Mouse (Mus musculus) layer of hippocampus, adult 8-10 months (tissue): ENCODE data around the gene Fstl5. TPM values are rescaled to one million over a fixed set of nuclear protein-coding genes. Genes with fewer than 3 reads are reported as not detected.
"Not testable (repeated sequence)": the region's sequence is repeated elsewhere in the genome, so short reads cannot be mapped to it uniquely, and the experiment has no call there.

Source experiments
- DNase-seq, 2 experiments: peaks; one replicate each; pipeline ENCODE4 v3.0.0; 2022; ENCODE audit warnings: low spot score in 2 of 2
- total RNA-seq, 4 experiments: library from RNA; stranded (reverse); gene quantifications; 2 replicates each; pipeline ENCODE4 v1.2.4; 2022

Fstl5 gene
- total RNA-seq, 4 experiments from 2014 or later: 17.3 to 22.5 (median 19.4) TPM

DNA sequence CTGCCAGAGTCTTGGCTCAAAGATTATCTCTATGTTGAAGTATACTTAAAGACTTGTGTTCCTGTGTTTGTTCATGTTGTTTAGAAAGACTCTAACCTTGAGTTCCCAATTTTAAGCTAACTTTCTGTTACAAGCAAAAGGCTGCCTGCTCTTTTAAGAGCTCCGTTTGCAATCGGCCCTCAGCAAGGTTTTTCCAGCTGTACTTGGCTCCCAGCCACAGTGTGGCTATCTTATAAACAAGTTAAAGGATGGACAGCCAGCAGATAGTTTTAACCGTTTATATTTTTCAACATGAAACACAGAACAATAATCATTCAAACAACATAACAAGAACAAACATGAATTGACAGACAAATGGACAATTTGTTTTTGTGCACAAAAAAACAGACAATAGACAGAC is 433.8 kb downstream of the Fstl5 start:
- DNase-seq: not testable (repeated sequence)

DNA sequence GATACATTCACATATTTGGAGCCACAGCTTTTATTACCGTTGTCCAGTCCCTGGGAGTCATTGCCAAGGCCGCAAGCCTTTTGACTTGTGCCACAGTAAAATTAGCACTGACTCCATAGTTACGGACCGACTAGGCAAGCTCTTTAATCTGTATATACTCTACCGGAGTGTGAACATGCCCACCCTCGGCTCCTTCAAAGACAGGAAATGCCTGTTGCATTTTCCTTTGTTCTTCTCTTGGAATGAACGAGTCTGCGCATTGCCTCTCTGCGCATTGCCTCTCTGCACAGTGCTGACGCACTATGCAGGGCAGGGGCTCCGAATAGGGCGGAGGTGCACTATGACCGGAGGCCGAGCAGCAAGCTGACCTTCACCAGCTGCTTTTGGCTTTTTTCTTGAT is 434.7 kb downstream of the Fstl5 start:
- DNase-seq: no peak

DNA sequence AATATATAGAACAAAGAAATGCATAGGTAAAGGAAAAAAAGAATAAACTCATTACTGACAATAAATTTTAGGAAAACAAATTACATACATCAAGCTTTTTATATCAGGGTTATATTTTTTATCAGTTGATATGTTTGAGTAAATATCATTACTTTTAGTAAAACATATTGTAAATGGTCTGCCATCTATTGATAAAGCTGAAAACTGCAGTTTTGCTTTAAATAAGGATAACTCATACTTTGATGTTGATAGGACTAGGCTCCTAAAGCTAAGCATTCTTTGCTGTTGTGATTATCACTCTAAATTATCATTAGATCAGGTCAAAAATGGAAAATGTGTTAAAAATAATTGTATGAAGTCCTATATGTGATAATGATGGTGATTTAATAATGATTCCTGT is 493.3 kb downstream of the Fstl5 start:
- DNase-seq: no peak

DNA sequence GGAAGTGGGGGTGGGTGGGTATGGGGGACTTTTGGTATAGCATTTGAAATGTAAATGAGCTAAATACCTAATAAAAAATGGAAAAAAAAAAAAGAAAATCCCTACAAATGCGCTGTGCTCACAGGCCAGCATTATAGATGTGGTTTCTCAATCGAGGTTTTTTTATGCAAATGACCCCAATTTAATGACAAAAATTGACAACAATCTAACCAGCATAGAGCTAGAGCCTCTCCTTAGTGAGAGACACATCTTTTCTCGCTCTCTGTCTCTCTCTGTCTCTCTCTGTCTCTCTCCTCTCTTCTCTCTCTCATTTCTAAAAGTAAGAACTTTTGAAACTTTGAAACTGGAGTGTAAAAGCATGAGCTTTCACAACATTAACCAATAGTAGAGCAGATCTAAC is 498.4 kb downstream of the Fstl5 start:
- DNase-seq: no peak

DNA sequence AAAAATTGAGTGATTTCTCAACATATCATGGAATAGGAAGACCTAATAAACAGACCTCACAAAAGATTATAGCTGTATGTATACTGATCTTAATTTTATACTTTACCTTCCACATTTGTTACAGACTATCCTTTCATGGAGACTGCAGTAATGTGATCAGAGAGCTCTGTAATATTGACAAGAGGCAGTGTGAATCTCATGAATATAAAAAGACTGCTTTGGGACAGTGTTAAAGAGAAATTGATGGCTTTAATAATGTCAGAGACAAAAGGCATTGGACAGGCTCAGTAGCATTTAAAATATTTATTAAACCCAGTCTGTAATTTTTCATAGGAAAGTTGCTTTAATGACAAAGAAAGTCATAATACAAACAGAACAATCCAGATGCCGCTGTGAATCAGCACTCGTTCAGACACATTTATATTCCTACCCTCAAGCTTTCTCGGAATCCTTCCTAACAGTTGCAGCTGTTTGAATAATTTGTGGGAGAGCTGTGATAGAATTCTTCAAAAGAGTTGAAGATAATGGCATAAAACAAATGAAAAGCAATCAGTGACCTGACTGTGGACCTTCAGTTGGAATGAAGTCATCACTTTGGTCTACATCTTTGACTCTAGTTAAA is 499.0 kb downstream of the Fstl5 start:
- no peak for DNase-seq

DNA sequence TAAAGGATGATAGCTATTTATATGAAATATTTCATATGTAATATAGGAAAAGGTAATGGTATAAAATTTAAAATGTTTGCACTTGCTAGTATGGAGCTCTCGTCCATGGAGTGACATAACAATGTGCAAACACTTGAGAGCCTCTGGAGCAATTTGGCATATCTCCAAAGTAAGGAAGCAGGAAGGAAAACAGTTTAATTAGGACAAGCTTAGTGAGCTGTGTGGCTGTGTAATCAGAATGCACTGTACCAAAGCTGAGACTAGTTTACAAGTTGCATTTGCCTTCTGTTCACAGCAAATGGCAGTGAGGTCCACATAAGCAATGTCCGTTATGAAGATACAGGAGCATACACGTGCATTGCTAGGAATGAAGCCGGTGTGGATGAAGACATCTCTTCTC is 519.1 kb downstream of the Fstl5 start:
- no peak for DNase-seq

DNA sequence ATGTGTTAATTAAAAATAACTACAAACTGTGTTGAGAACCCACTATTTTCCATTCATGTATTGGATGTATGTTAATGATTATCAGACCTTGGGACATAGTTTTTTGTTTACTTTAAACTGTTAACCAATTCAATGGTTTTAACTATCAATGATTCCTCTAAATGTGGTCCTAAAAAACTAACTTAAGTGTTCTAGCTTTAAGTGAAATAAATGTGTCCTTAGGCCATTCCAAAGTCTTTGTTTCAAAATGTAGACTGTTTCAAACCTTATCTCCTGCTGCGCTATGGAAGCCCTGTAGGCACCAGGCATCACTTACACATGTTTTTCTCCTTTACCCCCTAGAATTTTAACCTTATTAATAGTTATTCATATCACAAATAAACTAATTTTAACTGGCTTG is 546.0 kb downstream of the Fstl5 start:
- no peak for DNase-seq

DNA sequence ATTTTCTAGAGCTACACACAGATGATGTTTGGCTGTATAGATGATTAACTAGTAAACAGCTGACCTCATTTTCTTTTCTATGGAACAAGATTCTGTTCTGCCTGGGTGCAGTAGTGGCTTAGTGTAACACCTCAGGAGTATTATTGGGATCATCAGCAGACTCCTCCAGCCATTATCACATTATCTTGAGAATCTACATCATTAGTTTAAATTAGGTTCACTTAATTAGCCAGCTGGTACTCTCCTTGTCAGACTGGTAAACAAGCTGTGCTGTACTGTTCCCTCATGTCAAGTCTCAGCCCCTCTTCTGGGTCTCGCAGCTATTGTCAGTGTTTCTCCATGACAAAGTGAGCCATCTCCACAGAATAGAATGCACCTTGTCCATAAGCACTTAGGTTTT is 580.2 kb downstream of the Fstl5 start:
- no peak for DNase-seq

DNA sequence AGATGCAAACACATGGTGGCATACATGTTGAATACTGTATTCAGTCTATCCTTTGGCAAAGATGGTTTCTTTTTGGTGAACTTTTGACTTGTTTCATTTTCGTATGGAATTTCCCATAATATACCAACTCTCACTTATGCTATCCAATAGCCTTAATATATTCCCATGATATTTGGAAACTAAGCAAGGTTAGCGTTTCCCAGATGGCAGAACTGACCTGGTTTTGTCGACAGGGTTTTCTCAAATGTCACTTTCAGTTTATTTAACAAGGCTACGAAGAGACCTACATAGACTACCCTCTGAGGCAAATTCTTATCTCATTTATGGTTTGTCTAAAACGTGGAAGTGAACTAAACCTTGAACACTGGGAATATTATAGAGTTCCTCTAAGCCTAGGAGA is 596.8 kb downstream of the Fstl5 start:
- DNase-seq: no peak

DNA sequence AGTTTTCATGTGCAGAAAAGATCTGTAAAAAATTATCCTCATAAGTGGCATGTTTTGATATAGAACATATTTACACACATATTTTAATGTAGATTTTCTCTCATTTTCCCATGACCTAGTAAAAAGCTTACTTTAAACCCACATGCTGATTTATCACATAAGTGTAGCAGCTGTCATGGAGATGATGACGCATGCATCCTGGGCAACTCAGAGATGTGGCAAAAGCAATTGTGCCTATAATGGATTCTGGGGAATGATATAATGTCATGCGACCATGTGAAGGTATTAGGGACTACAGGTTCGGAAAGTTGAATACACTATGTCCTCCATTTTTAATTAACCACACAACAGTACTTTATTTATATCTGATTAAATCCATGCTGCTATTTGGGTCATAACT is 601.9 kb downstream of the Fstl5 start:
- no peak for DNase-seq

DNA sequence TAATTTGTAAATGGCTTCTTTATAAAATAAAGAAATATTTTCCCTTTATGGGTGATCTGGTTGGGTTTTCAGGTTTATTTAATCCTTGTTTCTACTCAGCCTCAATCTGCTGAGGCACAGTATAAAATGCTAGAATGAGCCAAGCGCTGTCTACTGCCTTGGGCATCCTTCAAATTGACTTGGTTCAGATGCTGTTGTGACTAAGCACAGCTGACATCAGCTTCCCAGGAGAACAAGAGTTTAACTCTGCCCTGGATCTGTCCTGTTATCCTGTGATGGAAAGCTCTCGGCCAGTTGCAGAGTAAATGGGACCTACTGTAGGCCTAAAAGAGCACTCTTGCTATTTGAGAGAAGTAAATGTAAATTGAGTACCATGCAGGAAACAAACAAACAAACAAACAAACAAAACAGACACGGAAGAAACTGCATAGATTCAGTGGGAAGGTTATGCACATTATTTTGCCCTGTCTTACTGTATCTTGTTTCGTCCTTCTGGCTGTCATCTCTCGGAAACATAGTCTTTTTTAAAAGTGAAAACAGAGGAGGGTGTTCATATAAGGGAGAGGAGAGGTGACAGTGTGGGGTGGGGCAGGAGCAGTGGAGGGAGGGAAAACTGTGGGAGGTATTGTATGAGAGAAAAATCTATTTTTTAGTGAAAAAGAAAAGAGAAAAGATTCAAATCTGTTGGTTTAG is 605.9 kb downstream of the Fstl5 start:
- DNase-seq: no peak

DNA sequence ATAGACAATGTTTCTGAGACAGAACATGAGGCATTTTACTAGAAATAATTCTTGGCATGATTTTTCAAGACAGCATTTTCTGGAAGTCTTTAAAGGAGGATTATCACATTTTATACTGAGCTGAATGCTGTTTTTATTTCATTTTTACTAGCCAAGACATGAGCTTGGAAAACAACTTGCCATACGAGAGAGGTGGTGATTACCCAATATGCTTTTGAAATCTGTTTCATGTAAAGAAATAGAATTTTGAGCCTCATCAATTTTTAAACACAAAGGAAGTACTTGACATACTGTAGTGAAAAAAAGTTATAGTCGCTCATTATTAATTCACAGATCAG is 606.4 kb downstream of the Fstl5 start:
- DNase-seq: no peak

DNA sequence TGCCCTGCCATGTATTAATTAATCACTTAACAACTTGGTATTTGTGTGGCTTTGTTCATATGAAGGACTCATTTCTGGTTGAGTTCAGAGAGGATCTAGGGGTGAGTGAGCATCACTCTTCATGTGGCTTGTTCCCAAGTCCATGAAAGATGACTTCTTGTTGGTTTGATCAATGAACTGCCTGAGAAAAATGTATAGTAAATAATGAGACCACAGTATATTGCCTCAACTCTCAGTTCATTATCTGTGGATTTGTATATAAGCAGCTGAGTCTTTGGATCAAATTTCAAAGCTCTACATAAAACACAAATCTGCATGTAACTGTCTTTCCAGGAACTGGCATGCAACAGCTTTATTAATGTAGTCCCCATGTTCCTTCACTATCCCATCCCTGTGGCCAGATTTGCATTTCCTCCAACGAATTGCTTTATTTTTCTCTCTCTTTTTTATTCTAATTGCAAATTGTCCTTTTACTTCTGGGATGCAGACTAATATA is 623.1 kb downstream of the Fstl5 start:
- DNase-seq: no peak

DNA sequence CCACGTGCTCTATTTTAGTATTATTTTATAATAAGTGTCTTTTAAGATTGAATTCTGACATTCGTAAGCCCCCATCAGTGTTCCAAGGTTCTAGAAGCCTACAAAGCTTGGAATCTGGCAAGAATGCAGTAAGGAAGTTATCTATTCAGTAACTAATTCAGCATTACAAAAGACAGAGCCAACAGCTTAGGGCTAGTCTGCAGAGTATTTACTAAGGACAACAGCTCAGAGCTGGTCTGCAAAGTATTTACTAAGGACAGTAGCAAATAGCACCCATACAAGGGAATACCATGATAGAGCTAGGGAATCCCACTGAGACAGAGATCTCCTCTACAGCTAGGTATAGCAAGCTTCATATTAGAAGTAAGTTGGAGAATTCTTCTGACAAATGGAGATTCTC is 665.2 kb downstream of the Fstl5 start:
- no peak for DNase-seq

Other genes starting within 250 kb of the Fstl5 start
- 10 to 100 TPM; 23.7 to 36.5 (median 31.5) TPM for gene Golim4, start 117.3 kb upstream of the Fstl5 start, total RNA-seq